Mouse (Mus musculus) mature B cell (primary cell): ENCODE data around the gene Ube2c.
"Not testable (repeated sequence)": the region's sequence is repeated elsewhere in the genome, so short reads cannot be mapped to it uniquely, and the experiment has no call there.

Experiments
- in situ Hi-C: fragments of 300-500 bp; cut with MboI; formaldehyde crosslinking; loops from 2 replicates; pipeline ENCODE4 v1.14.3; 2019

Gene Ube2c

GRCm38 (mm10) chr2:164787032-164787431 is 17.3 kb downstream of the Ube2c start:
- in situ Hi-C loops, result no loop called here

GRCm38 (mm10) chr2:164787779-164788178 is 18.1 kb downstream of the Ube2c start:
- in situ Hi-C loops, result no loop called here

- in situ Hi-C loops, result no loop called here
These were observed 18.7 kb downstream of the Ube2c start for GRCm38 (mm10) chr2:164788411-164788810.

- in situ Hi-C loops, result no loop called here
These were observed 20.8 kb downstream of the Ube2c start for GRCm38 (mm10) chr2:164790451-164790850.

- in situ Hi-C loops, result no loop called here
These were observed 22.2 kb downstream of the Ube2c start for GRCm38 (mm10) chr2:164791841-164792261.

GRCm38 (mm10) chr2:164792400-164793190 is 22.9 kb downstream of the Ube2c start:
- in situ Hi-C loops, result no loop called here

- in situ Hi-C loops, result no loop called here
These were observed 23.5 kb downstream of the Ube2c start for GRCm38 (mm10) chr2:164793236-164793635.

GRCm38 (mm10) chr2:164793772-164794171 is 24.1 kb downstream of the Ube2c start:
- in situ Hi-C loops, result no loop called here

GRCm38 (mm10) chr2:164794293-164794692 is 24.6 kb downstream of the Ube2c start:
- in situ Hi-C loops, result no loop called here

- in situ Hi-C loops, result no loop called here
These were observed 26.2 kb downstream of the Ube2c start for GRCm38 (mm10) chr2:164795868-164796267.

GRCm38 (mm10) chr2:164798554-164798953 is 28.9 kb downstream of the Ube2c start:
- in situ Hi-C loops, result not testable (repeated sequence)

GRCm38 (mm10) chr2:164800252-164801004 is 30.7 kb downstream of the Ube2c start:
- in situ Hi-C loops, result no loop called here

GRCm38 (mm10) chr2:164803201-164803920 is 33.7 kb downstream of the Ube2c start:
- in situ Hi-C loops, result no loop called here

- in situ Hi-C loops, result no loop called here
These were observed 34.2 kb downstream of the Ube2c start for GRCm38 (mm10) chr2:164803921-164804313.

GRCm38 (mm10) chr2:164804533-164805331 is 35.0 kb downstream of the Ube2c start, which contains the start of the genes Acot8 and Zswim3:
TSS of gene Acot8 (minus strand) at chr2:164804882.
TSS of gene Zswim3 (plus strand) at chr2:164805098.
- in situ Hi-C loops, result no loop called here

- in situ Hi-C loops, result no loop called here
These were observed 35.6 kb downstream of the Ube2c start for GRCm38 (mm10) chr2:164805332-164805718.

- in situ Hi-C loops, result no loop called here
These were observed 36.9 kb downstream of the Ube2c start for GRCm38 (mm10) chr2:164806614-164807013.

GRCm38 (mm10) chr2:164813557-164813956 is 43.9 kb downstream of the Ube2c start:
- in situ Hi-C loops, result no loop called here

GRCm38 (mm10) chr2:164815348-164815747 is 45.6 kb downstream of the Ube2c start:
- in situ Hi-C loops, result no loop called here

GRCm38 (mm10) chr2:164815821-164816220 is 46.1 kb downstream of the Ube2c start:
- in situ Hi-C loops, result no loop called here

GRCm38 (mm10) chr2:164817206-164817605 is 47.5 kb downstream of the Ube2c start:
- in situ Hi-C loops, result no loop called here
